Mouse (Mus musculus) G1E (cell line): ENCODE measurements around the gene Adam12.

Source experiments
- CTCF ChIP-seq: IDR thresholded peaks from 2 replicates; pipeline ENCODE4 v1.5.1; 2012; ENCODE audit warnings: low read depth, low read length, inconsistent platforms, mixed read lengths
- GATA1 ChIP-seq: IDR thresholded peaks from 2 replicates; pipeline ENCODE4 v1.6.1; 2012; ENCODE audit warnings: borderline replicate concordance, low read length, inconsistent platforms, mixed read lengths

GRCm38 (mm10) chr7:134115438-134115837, 116.5 kb downstream of the Adam12 start:
- TF ChIP-seq CTCF (no peak), GATA1 (no peak)
